Mouse (Mus musculus) adrenal gland (tissue): ENCODE data around the gene B3galt6.

ENCODE experiments used
- intact Hi-C: fragments of 180-260 bp; cut with DNase I; formaldehyde crosslinking; loops from one replicate; pipeline ENCODE4 v1.15.1; 2025

Gene B3galt6

GRCm38 (mm10) chr4:155992906-155993547, 578 bp upstream of the B3galt6 start:
- intact Hi-C loops: loop anchor here (5.0 kb wide), 1 partner anchor 36 kb away; no protein-coding TSS in a partner anchor

GRCm38 (mm10) chr4:155991908-155992230, 580 bp downstream of the B3galt6 start:
- intact Hi-C loops: loop anchor here (5.0 kb wide), 1 partner anchor 35 kb away; no protein-coding TSS in a partner anchor

- intact Hi-C loops: loop anchor here (5.0 kb wide), 1 partner anchor 34 kb away; no protein-coding TSS in a partner anchor
Measured at GRCm38 (mm10) chr4:155991211-155991907, 1.1 kb downstream of the B3galt6 start.

DNA sequence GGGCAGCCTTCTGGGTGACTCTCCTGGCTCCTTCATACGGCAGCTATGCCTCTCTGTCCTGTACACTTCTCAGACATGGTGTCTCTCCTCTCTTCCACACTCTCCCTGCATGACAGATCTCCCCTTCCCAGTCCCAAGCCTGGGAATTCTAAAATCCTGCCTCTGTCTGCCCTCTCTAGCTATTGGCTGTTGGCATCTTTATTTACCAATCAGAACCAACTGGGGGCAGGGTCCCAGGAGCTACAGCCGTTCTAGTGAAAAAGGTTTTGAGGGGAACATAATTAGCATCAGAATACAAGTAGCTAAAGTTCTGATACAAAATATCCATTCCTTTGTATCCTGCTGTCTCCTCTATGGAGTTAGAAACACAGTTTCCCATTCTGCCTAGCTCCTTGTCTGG, 8.7 kb downstream of the B3galt6 start:
- intact Hi-C loops: no loop called here

DNA sequence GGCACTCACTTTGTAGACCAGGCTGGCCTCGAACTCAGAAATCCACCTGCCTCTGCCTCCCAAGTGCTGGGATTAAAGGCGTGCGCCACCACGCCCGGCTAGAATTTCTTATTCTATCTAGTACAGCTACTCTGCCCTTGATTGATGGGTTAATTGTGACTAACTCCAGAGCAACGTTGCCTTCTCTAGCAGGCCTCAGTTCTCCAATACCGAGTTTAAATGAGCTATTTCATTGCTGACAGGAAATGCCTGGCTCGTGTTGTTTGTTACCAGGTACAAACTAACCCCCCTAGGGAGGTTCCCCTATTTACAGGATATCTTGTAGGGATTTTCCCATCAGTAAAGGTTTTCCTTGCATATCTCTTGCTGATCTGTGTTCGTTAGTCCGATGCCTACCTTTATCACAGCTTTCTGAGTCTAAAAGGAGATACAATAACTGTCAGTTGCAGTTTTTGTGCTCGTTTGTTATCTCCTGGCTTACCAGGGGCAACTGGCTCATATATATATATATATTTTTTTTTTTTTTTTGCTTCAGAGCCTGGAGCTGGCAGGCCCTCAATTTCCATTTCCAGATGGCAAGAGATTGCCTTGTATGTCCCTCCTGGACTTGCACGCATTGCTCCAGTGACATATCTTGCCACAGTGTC, 10.9 kb downstream of the B3galt6 start:
- intact Hi-C loops: no loop called here

DNA sequence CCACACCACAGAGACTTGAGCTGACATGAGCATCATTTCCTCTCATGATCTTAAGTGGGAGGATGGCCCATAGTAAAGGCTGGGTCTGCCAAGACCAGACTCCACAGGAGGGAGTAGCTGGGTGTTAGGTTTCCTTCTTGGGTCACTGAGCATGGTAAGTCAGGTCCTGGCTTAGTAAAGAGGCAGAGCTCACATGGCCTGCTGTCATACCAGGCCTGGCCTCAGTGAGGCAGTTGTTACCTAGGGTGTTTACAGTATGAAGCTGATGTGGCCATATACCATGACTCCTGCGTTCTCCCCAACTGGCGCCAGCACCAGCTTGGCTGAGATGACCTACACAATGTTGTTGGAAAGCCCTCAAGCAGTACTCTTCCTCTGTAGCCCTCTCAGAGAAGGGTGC, 19.2 kb downstream of the B3galt6 start:
- intact Hi-C loops: no loop called here

DNA sequence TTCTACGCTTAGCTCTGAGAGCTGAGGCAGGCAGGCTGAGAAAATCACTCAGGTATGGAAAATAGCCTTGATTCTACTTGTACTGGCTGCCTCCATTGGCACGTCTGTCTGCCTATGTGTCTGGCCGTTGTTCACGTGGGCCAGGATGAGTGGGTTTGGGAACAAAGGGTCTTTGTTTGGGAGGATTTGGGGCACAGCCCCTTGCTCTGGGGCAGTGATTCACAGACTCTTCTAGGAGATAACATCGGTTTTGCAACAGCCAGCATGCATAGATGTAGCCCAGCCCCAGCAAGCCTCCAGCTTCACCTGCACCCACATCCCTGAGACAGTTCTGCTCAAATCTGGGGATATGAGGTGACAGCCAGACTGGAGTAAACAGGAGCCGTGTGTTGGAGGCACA, 19.8 kb downstream of the B3galt6 start:
- intact Hi-C loops: no loop called here

DNA sequence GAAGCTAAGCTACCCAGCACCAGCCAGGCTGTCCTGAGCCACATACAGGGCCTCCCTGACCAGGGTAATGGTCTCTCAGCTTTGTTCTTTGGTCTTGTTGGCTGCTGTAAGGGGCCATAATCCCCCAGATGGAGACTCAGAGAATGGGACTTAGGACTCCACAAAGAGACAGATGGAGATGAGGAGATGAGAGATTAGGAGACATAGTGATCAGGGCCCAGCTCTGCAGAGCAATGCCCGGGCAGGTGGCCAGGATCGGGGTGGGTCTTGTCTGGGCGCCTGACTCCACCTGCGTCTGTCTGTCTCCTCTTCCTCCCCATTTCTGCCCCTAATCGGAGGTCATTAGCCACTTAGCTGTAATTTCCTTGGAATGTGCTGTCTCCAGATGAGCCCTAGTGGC, 22.2 kb downstream of the B3galt6 start:
- intact Hi-C loops: no loop called here

GRCm38 (mm10) chr4:155969043-155969653, 23.3 kb downstream of the B3galt6 start:
- intact Hi-C loops: no loop called here

- intact Hi-C loops: loop anchor here (5.0 kb wide), 2 partner anchors 68 to 143 kb away; partner anchors contain the start of gene 9430015G10Rik
Measured at GRCm38 (mm10) chr4:155964396-155964795, 28.1 kb downstream of the B3galt6 start.

DNA sequence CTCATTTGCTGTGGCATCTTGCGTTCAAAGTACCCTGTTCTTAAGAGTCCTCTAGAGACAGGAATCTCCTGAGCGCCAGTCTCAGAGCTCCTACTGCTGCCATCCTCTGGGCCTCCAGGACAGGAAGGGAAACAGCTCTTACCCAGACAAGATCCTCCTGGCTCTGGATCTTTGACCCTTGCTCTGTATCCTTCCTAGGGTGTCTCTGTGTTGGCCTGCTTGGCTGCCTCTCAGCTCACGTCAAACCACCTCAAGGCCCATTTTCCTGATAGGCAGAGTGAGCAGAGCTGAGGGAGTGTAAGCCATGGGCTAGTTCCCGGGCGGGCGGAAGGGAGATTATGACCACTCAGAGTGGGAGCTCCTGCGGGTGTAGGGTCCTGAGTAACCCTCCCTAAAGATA, 29.3 kb downstream of the B3galt6 start:
- intact Hi-C loops: loop anchor here (5.0 kb wide), 2 partner anchors 69 to 144 kb away; partner anchors contain the start of gene 9430015G10Rik

- intact Hi-C loops: loop anchor here (5.0 kb wide), 2 partner anchors 70 to 145 kb away; partner anchors contain the start of gene 9430015G10Rik
Measured at GRCm38 (mm10) chr4:155962167-155962971, 30.1 kb downstream of the B3galt6 start, which contains the start of gene C1qtnf12. TSS of gene C1qtnf12 (plus strand) at chr4:155962318.

GRCm38 (mm10) chr4:155959275-155959674, 33.2 kb downstream of the B3galt6 start:
- intact Hi-C loops: loop anchor here (5.0 kb wide), 1 partner anchor 33 kb away; the partner anchor contains the start of genes B3galt6 and Sdf4

DNA sequence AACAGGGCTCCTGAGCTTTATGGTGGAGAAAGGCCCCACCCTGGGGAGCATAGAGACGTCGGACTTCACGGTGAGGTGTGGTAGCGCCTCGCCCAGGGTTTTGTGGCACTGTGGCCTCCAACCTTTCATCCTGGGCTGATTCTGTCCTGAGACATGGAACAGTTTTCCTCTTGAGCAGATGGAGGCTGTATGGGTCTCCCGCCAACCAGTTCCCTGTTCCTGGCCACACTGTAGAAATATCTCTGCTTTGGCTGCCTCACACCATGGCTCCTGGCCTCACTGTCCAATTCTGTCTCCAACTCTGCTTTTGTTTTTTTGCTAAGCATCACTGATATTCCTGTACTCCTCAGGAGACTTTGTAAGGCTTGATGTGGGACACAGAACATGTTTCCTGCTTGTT, 37.0 kb downstream of the B3galt6 start:
- intact Hi-C loops: loop anchor here (5.0 kb wide), 1 partner anchor 37 kb away; the partner anchor contains the start of genes B3galt6 and Sdf4

DNA sequence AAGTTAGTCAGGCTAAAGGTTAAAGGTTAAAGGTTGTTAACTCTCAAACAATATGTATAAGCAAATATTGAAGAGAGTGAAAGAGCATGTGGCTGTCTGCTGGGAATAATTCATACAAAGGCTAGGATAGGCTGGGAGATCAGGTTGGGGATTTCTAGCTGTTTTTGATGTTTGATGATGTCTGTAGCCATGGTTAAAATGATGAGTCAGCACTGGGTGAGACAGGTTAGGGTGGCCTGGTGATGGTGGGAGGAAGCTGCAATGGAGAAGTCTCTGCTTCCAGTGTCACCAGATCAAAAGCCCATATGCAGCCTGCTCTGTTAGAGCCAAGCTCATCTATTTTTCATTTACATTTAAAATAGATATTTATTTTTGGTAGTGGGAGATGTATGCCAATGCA, 45.4 kb downstream of the B3galt6 start:
- intact Hi-C loops: no loop called here

DNA sequence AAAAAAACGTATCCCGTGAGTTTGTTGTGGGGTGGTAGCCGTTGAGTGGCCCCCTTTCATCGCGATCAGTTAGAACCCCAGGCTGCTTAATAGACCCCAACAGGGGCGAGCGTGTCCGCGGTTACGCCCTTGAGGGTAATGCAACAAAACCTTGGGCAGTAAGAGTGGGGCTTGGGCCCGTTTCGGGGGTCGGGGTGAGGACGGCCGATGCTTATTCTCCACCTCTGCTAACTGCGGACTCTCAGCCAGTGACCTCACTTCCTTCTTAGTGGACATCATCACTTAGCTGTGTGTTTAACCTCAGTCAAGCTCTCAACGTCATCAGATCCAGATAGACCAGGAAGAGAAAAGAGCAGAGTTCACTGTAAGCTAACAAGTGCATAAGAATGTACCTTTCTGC, 48.2 kb downstream of the B3galt6 start:
- intact Hi-C loops: no loop called here

GRCm38 (mm10) chr4:155943534-155944249, 48.8 kb downstream of the B3galt6 start, which contains the start of gene Ube2j2:
TSS of gene Ube2j2 (plus strand) at chr4:155943831.
- intact Hi-C loops: loop anchor here (2.0 kb wide), 1 partner anchor 49 kb away; no protein-coding TSS in a partner anchor

- intact Hi-C loops: loop anchor here (2.0 kb wide), 1 partner anchor 48 kb away; no protein-coding TSS in a partner anchor
Measured at GRCm38 (mm10) chr4:155943049-155943452, 49.4 kb downstream of the B3galt6 start.
